Mouse (Mus musculus) ES-Bruce4 (cell line): ENCODE measurements around the gene Tspan10. TPM values are rescaled to one million over a fixed set of nuclear protein-coding genes. Genes with fewer than 3 reads are reported as not detected.

ENCODE experiments used
- H3K27ac ChIP-seq: 2 replicates; pipeline ENCODE4 v1.5.1; 2012; ENCODE audit warnings: low read length, inconsistent platforms; ENCODE audit not compliant: insufficient read depth
- H3K27me3 ChIP-seq: 2 replicates; pipeline ENCODE4 v1.6.1; 2012; ENCODE audit warnings: mild to moderate bottlenecking, low read length, inconsistent platforms; ENCODE audit not compliant: control insufficient read depth, poor library complexity, insufficient read depth, severe bottlenecking
- H3K36me3 ChIP-seq: 2 replicates; pipeline ENCODE4 v1.6.1; 2012; ENCODE audit warnings: inconsistent platforms, mild to moderate bottlenecking, low read length, moderate library complexity; ENCODE audit not compliant: control insufficient read depth, poor library complexity, insufficient read depth, severe bottlenecking
- H3K4me1 ChIP-seq: one replicate; pipeline ENCODE4 v1.8.1; 2011; ENCODE audit warnings: low read length; ENCODE audit not compliant: control insufficient read depth, insufficient read depth
- H3K4me3 ChIP-seq: 2 replicates; pipeline ENCODE4 v1.5.1; 2011; ENCODE audit warnings: low read depth, mild to moderate bottlenecking, low read length
- H3K9ac ChIP-seq: 2 replicates; pipeline ENCODE4 v1.6.1; 2012; ENCODE audit warnings: low read depth, mild to moderate bottlenecking, inconsistent platforms; ENCODE audit not compliant: poor library complexity, severe bottlenecking
- H3K9me3 ChIP-seq: replicated peaks from 2 replicates; pipeline ENCODE4 v1.6.1; 2012; ENCODE audit warnings: mild to moderate bottlenecking, low read length, inconsistent platforms; ENCODE audit not compliant: control insufficient read depth, poor library complexity, insufficient read depth, severe bottlenecking
- CTCF ChIP-seq: IDR thresholded peaks from one replicate; pipeline ENCODE4 v1.8.1; 2011; ENCODE audit warnings: low read depth, low read length
- EP300 ChIP-seq: IDR thresholded peaks from 2 replicates; pipeline ENCODE4 v1.6.1; 2011; ENCODE audit warnings: low read depth, low read length; ENCODE audit not compliant: insufficient read depth
- POLR2A ChIP-seq: IDR thresholded peaks from one replicate; pipeline ENCODE4 v1.8.1; 2011; ENCODE audit warnings: low read length; ENCODE audit not compliant: insufficient read depth
- polyA plus RNA-seq: library from polyadenylated mRNA; stranded (reverse); fragments of >200 nt; gene quantifications from 2 replicates; pipeline ENCODE4 v1.2.4, GENCODE M21; 2011; ENCODE audit warnings: low read depth; ENCODE audit not compliant: missing spikeins, insufficient read depth, insufficient read length

Tspan10 gene
- polyA plus RNA-seq, 1 experiment: not detected

GRCm38 (mm10) chr11:120488516-120488915 is 46.1 kb downstream of the Tspan10 start:
- Histone ChIP-seq H3K4me3 (no peak overlapping the region), H3K36me3 (peaks cover 32% of the 10 kb centered on the region)

DNA sequence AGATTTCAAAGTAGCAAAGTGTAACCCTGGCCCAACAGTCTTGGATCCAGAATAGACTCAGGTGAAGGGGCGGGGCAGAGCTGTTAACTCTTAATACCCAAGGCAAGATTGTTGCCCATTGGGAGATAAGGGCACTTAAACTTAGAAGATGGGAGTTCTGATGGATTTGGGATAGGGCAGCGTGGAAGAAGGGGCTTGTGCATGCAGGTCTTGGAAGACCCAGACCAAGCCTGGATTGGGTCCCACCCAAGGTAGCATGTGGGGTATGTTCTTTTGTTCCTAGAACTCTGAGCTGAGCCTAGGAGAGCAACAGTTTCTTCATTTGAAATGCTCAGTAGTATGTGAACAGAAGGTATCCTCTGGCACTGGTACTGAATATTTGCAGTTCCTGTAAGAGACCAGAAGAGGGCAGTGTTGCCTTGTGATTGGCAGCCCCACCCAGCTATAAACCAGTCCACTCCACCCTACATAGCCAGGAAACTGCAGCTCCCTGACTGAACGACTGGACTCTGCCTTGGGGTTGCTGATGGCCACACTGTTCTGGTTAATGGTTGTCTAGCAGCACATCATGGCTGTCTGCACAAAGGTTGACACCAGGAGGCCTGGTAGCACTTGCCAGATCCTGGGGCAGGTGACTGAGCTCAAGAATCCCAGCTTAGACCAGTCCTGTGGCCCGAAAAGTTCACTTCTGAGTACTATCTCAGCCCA is 46.8 kb downstream of the Tspan10 start:
- peaks cover 32% of the 10 kb centered on the region for H3K36me3 ChIP-seq

More at GRCm38 (mm10) chr11:120488516-120488915, 46.1 kb downstream of the Tspan10 start:
- no peak for TF ChIP-seq POLR2A
- TF ChIP-seq CTCF: no peak
- TF ChIP-seq EP300: no peak
- no peaks in the 10 kb centered on the region for H3K9me3 ChIP-seq
- H3K27me3 ChIP-seq: no peaks in the 10 kb centered on the region
- no peak overlapping the region for H3K9ac ChIP-seq
- no peak overlapping the region for H3K27ac ChIP-seq
- peaks cover 2% of the 10 kb centered on the region for H3K4me1 ChIP-seq

DNA sequence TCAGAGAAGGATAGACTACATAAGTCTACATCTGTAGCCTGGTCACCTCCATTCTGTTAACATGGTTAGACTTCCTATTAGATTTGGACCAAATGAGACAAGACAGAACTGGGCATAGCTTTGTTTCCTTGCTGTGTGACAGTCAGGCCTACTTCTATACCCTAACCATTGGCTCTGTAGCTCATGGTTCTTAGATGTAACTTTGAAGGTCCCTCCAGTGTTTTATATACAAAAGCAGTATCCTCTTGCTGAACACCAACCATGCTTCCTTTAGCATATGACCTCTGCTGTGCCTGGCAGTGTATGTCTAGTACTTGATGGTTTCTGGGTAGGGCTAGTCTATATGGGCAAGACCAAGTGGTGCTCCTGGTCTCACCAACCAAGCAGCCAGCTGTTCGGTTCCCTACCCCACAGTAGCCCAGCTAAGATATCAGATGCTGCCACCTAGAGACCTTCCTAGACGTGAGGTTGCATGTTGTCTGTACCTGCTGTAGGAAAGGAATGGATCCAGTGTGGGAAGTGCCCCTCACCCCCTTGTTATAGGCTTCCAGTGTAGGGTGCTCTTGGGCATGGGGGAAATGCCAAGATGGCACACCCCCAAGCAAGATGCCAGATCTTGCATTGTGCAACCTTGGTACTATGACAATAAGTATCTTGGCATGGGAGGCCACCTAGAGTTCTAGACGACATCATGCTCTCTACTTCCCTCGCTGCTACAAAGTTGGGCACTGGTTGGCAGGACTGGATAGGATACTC is 48.0 kb downstream of the Tspan10 start:
- peaks cover 36% of the 10 kb centered on the region for H3K36me3 ChIP-seq
- H3K9me3 ChIP-seq: no peaks in the 10 kb centered on the region
- no peak overlapping the region for H3K27ac ChIP-seq
- H3K27me3 ChIP-seq: no peaks in the 10 kb centered on the region
- H3K4me1 ChIP-seq: peaks cover 2% of the 10 kb centered on the region
- TF ChIP-seq CTCF (no peak), POLR2A (no peak), EP300 (no peak)
- H3K4me3 ChIP-seq: no peak overlapping the region
- H3K9ac ChIP-seq: peak overlapping the region; percentile 69; the same call in 1 of the 2 replicates

More for the DNA sequence above, 46.8 kb downstream of the Tspan10 start:
- H3K27me3 ChIP-seq: no peaks in the 10 kb centered on the region
- H3K4me1 ChIP-seq: peaks cover 2% of the 10 kb centered on the region
- no peak overlapping the region for H3K9ac ChIP-seq
- no peaks in the 10 kb centered on the region for H3K9me3 ChIP-seq
- TF ChIP-seq POLR2A (no peak), CTCF (peak; percentile 78), EP300 (0 out of 2 replicates have a peak, but pooled peaks have one; percentile 24)
- no peak overlapping the region for H3K27ac ChIP-seq
- no peak overlapping the region for H3K4me3 ChIP-seq

DNA sequence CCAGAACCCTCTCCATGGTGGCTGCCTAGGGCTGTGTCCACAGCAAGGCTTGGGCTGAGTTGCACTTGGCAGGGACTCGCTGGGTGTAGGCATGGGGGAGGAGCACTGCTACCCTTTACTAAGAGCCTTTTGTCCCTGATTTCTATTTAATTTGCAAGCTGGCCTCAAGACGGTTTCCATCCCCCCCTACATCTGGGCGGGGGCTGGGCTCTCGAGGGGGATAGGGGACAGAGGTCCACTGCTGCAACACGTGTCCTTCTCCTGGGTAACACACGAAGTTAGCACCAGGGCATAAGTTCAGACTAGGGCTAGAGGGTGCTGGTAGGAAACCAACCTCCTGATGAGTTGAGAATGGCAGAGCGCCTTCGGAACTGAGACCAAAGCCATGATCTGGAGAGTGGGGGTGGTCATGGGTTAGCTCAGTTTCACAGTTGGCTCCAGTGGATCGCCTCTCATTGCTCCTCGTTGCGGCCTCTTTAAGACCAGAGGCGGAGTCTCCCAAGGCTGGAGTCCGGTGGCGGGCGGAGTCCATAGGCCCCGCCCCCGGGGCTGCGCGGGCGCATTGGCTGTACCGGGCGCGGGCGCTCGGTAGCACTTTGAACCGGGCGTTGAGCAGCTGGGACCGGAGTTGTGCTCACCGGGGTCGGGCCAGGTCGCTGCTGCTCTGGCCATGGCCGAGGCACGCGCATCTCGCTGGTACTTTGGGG is 49.0 kb downstream of the Tspan10 start, which contains the start of gene Slc25a10:
TSS of gene Slc25a10 (plus strand) at position 524 of the 707 bp plus-strand sequence.
- H3K36me3 ChIP-seq: peaks cover 34% of the 10 kb centered on the region
- H3K27me3 ChIP-seq: no peaks in the 10 kb centered on the region

GRCm38 (mm10) chr11:120492024-120492877 is 49.8 kb downstream of the Tspan10 start:
- Histone ChIP-seq H3K36me3 (peaks cover 30% of the 10 kb centered on the region), H3K9ac (peak overlapping the region; percentile 69), H3K27ac (no peak overlapping the region), H3K27me3 (no peaks in the 10 kb centered on the region), H3K4me3 (peak overlapping the region; percentile 81), H3K9me3 (no peaks in the 10 kb centered on the region), H3K4me1 (peaks cover 2% of the 10 kb centered on the region)
- TF ChIP-seq CTCF (peak; percentile 26), POLR2A (no peak), EP300 (no peak)

More for the DNA sequence above, 49.0 kb downstream of the Tspan10 start, which contains the start of gene Slc25a10:
- H3K4me3 ChIP-seq: peak within 1 kb of the TSS; percentile 81
- H3K9me3 ChIP-seq: no peaks in the 10 kb centered on the region
- H3K27ac ChIP-seq: peak within 1 kb of the TSS; percentile 57
- peak within 1 kb of the TSS; percentile 69 for H3K9ac ChIP-seq
- H3K4me1 ChIP-seq: peaks cover 2% of the 10 kb centered on the region
- peak; percentile 44 for TF ChIP-seq POLR2A
- no peak for TF ChIP-seq CTCF
- no peak for TF ChIP-seq EP300
